Mouse (Mus musculus): ENCODE data around the gene Cnfn. TPM values are rescaled to one million over a fixed set of nuclear protein-coding genes. Genes with fewer than 3 reads are reported as not detected.

The Cnfn gene
- polyA plus RNA-seq, 1 experiment from 2014 or later, result not detected

- Histone ChIP-seq H3K27me3 (ENCODE audit: control insufficient read depth, insufficient read depth, low read length) (peaks cover 10% of the 10 kb centered on the region; the same call in 1 of the 2 replicates), H3K9me3 (replicated peaks; ENCODE audit: control insufficient read depth, low read length) (no peaks in the 10 kb centered on the region), H3K4me3 (ENCODE audit: low read depth, low read length) (no peak overlapping the region), H3K4me2 (peak overlapping the region; percentile 83; the same call in 1 of the 2 replicates), H3K4me1 (ENCODE audit: control insufficient read depth, insufficient read depth, low read length) (peaks cover 10% of the 10 kb centered on the region), H3K36me3 (ENCODE audit: control insufficient read depth, insufficient read depth, low read length) (0 out of 2 replicates have a peak, but pooled peaks cover 2% of the 10 kb centered on the region), H3K27ac (ENCODE audit: low read depth, low read length) (no peak overlapping the region), H3K9ac (ENCODE audit: low read depth, low read length) (no peak overlapping the region)
- no peak for ATAC-seq (replicated peaks; ENCODE audit: insufficient number of reproducible peaks, low FRiP score, low TSS enrichment)
- WGBS (ENCODE audit: insufficient replicate concordance), result 75% methylated on average over 8 of the region's 8 CpGs
Observed at GRCm38 (mm10) chr7:25393451-25394210, 24.1 kb upstream of the Cnfn start.

- no peak overlapping the region for H3K4me2 ChIP-seq
- peaks cover 10% of the 10 kb centered on the region for H3K4me1 ChIP-seq (ENCODE audit: control insufficient read depth, insufficient read depth, low read length)
- peaks cover 10% of the 10 kb centered on the region; the same call in 1 of the 2 replicates for H3K27me3 ChIP-seq (ENCODE audit: control insufficient read depth, insufficient read depth, low read length)
- no peaks in the 10 kb centered on the region for H3K9me3 ChIP-seq (replicated peaks; ENCODE audit: control insufficient read depth, low read length)
- no peak for ATAC-seq (replicated peaks; ENCODE audit: insufficient number of reproducible peaks, low FRiP score, low TSS enrichment)
- WGBS (ENCODE audit: insufficient replicate concordance), result 44% methylated on average over 7 of the region's 7 CpGs
- peaks cover 2% of the 10 kb centered on the region; the same call in 1 of the 2 replicates for H3K36me3 ChIP-seq (ENCODE audit: control insufficient read depth, insufficient read depth, low read length)
- H3K27ac ChIP-seq (ENCODE audit: low read depth, low read length), result no peak overlapping the region
- no peak overlapping the region for H3K9ac ChIP-seq (ENCODE audit: low read depth, low read length)
- H3K4me3 ChIP-seq (ENCODE audit: low read depth, low read length), result no peak overlapping the region
Observed at GRCm38 (mm10) chr7:25392851-25393250, 23.3 kb upstream of the Cnfn start.

- 66% methylated on average over 2 of the region's 2 CpGs for WGBS (ENCODE audit: insufficient replicate concordance)
- H3K4me3 ChIP-seq (ENCODE audit: low read depth, low read length), result no peak overlapping the region
- peaks cover 10% of the 10 kb centered on the region for H3K4me1 ChIP-seq (ENCODE audit: control insufficient read depth, insufficient read depth, low read length)
- no peak overlapping the region for H3K9ac ChIP-seq (ENCODE audit: low read depth, low read length)
- H3K9me3 ChIP-seq (replicated peaks; ENCODE audit: control insufficient read depth, low read length), result no peaks in the 10 kb centered on the region
- H3K4me2 ChIP-seq, result no peak overlapping the region
- no peak for ATAC-seq (replicated peaks; ENCODE audit: insufficient number of reproducible peaks, low FRiP score, low TSS enrichment)
- H3K27me3 ChIP-seq (ENCODE audit: control insufficient read depth, insufficient read depth, low read length), result peaks cover 10% of the 10 kb centered on the region; the same call in 1 of the 2 replicates
- H3K36me3 ChIP-seq (ENCODE audit: control insufficient read depth, insufficient read depth, low read length), result peaks cover 2% of the 10 kb centered on the region; the same call in 1 of the 2 replicates
- H3K27ac ChIP-seq (ENCODE audit: low read depth, low read length), result no peak overlapping the region
Observed at GRCm38 (mm10) chr7:25391856-25392453, 22.4 kb upstream of the Cnfn start.

- Histone ChIP-seq H3K4me2 (no peak overlapping the region), H3K27ac (ENCODE audit: low read depth, low read length) (no peak overlapping the region), H3K9me3 (replicated peaks; ENCODE audit: control insufficient read depth, low read length) (no peaks in the 10 kb centered on the region), H3K36me3 (ENCODE audit: control insufficient read depth, insufficient read depth, low read length) (peaks cover 2% of the 10 kb centered on the region; the same call in 1 of the 2 replicates), H3K4me3 (ENCODE audit: low read depth, low read length) (no peak overlapping the region), H3K27me3 (ENCODE audit: control insufficient read depth, insufficient read depth, low read length) (peaks cover 10% of the 10 kb centered on the region; the same call in 1 of the 2 replicates), H3K4me1 (ENCODE audit: control insufficient read depth, insufficient read depth, low read length) (peaks cover 13% of the 10 kb centered on the region), H3K9ac (ENCODE audit: low read depth, low read length) (no peak overlapping the region)
- no peak for ATAC-seq (replicated peaks; ENCODE audit: insufficient number of reproducible peaks, low FRiP score, low TSS enrichment)
- 45% methylated on average over 2 of the region's 2 CpGs for WGBS (ENCODE audit: insufficient replicate concordance)
Observed at GRCm38 (mm10) chr7:25390986-25391385, 21.5 kb upstream of the Cnfn start.

GRCm38 (mm10) chr7:25390054-25390770 lies 20.7 kb upstream of the Cnfn start:
- no peak overlapping the region for H3K9ac ChIP-seq (ENCODE audit: low read depth, low read length)
- no peak overlapping the region for H3K4me2 ChIP-seq
- H3K27me3 ChIP-seq (ENCODE audit: control insufficient read depth, insufficient read depth, low read length), result peaks cover 10% of the 10 kb centered on the region; the same call in 1 of the 2 replicates
- H3K36me3 ChIP-seq (ENCODE audit: control insufficient read depth, insufficient read depth, low read length), result peaks cover 2% of the 10 kb centered on the region; the same call in 1 of the 2 replicates
- H3K27ac ChIP-seq (ENCODE audit: low read depth, low read length), result no peak overlapping the region
- 49% methylated on average over 8 of the region's 8 CpGs for WGBS (ENCODE audit: insufficient replicate concordance)
- no peak for ATAC-seq (replicated peaks; ENCODE audit: insufficient number of reproducible peaks, low FRiP score, low TSS enrichment)
- H3K4me3 ChIP-seq (ENCODE audit: low read depth, low read length), result no peak overlapping the region
- peaks cover 13% of the 10 kb centered on the region for H3K4me1 ChIP-seq (ENCODE audit: control insufficient read depth, insufficient read depth, low read length)
- no peaks in the 10 kb centered on the region for H3K9me3 ChIP-seq (replicated peaks; ENCODE audit: control insufficient read depth, low read length)

GRCm38 (mm10) chr7:25388916-25389315 lies 19.4 kb upstream of the Cnfn start:
- H3K36me3 ChIP-seq (ENCODE audit: control insufficient read depth, insufficient read depth, low read length), result peaks cover 2% of the 10 kb centered on the region; the same call in 1 of the 2 replicates
- no peak overlapping the region for H3K4me3 ChIP-seq (ENCODE audit: low read depth, low read length)
- ATAC-seq (replicated peaks; ENCODE audit: insufficient number of reproducible peaks, low FRiP score, low TSS enrichment), result no peak
- H3K4me1 ChIP-seq (ENCODE audit: control insufficient read depth, insufficient read depth, low read length), result peaks cover 5% of the 10 kb centered on the region; the same call in 1 of the 2 replicates
- H3K4me2 ChIP-seq, result no peak overlapping the region
- H3K27ac ChIP-seq (ENCODE audit: low read depth, low read length), result no peak overlapping the region
- no peaks in the 10 kb centered on the region for H3K9me3 ChIP-seq (replicated peaks; ENCODE audit: control insufficient read depth, low read length)
- H3K9ac ChIP-seq (ENCODE audit: low read depth, low read length), result no peak overlapping the region
- WGBS (ENCODE audit: insufficient replicate concordance), result 78% methylated on average over 7 of the region's 7 CpGs
- H3K27me3 ChIP-seq (ENCODE audit: control insufficient read depth, insufficient read depth, low read length), result peaks cover 9% of the 10 kb centered on the region; the same call in 1 of the 2 replicates

- no peak for ATAC-seq (replicated peaks; ENCODE audit: insufficient number of reproducible peaks, low FRiP score, low TSS enrichment)
- no peak overlapping the region for H3K4me3 ChIP-seq (ENCODE audit: low read depth, low read length)
- H3K27ac ChIP-seq (ENCODE audit: low read depth, low read length), result no peak overlapping the region
- no peak overlapping the region for H3K9ac ChIP-seq (ENCODE audit: low read depth, low read length)
- H3K4me2 ChIP-seq, result no peak overlapping the region
- no peaks in the 10 kb centered on the region for H3K9me3 ChIP-seq (replicated peaks; ENCODE audit: control insufficient read depth, low read length)
- 89% methylated on average over 18 of the region's 18 CpGs for WGBS (ENCODE audit: insufficient replicate concordance)
- peaks cover 5% of the 10 kb centered on the region; the same call in 1 of the 2 replicates for H3K4me1 ChIP-seq (ENCODE audit: control insufficient read depth, insufficient read depth, low read length)
- 0 out of 2 replicates have a peak, but pooled peaks cover 5% of the 10 kb centered on the region for H3K27me3 ChIP-seq (ENCODE audit: control insufficient read depth, insufficient read depth, low read length)
- peaks cover 2% of the 10 kb centered on the region; the same call in 1 of the 2 replicates for H3K36me3 ChIP-seq (ENCODE audit: control insufficient read depth, insufficient read depth, low read length)
Observed at GRCm38 (mm10) chr7:25387811-25388440, 18.4 kb upstream of the Cnfn start.
